Mouse (Mus musculus): ENCODE measurements around the gene Clcn3.

Gene Clcn3

GRCm38 (mm10) chr8:60867468-60868115 lies 115.5 kb downstream of the Clcn3 start:
- no peak for DNase-seq

- peak; percentile 54 for DNase-seq
Observed at GRCm38 (mm10) chr8:60865504-60866114, 117.5 kb downstream of the Clcn3 start.

GRCm38 (mm10) chr8:60864875-60865274 lies 118.2 kb downstream of the Clcn3 start:
- DNase-seq = no peak

- DNase-seq = no peak
Observed at GRCm38 (mm10) chr8:60861783-60862182, 121.3 kb downstream of the Clcn3 start.

GRCm38 (mm10) chr8:60860749-60861148 lies 122.4 kb downstream of the Clcn3 start:
- DNase-seq = no peak

All from thymus, postnatal 14 days (tissue).